Mouse (Mus musculus): Measurements from ENCODE around the gene Ugt1a10.
"Not testable (repeated sequence)": the region's sequence is repeated elsewhere in the genome, so short reads cannot be mapped to it uniquely, and the experiment has no call there.

Ugt1a10 gene

GRCm38 (mm10) chr1:88094270-88094676 lies 39.1 kb downstream of the Ugt1a10 start:
- not testable (repeated sequence) for DNase-seq (ENCODE audit: extremely low read depth, low read depth, low spot score)

- DNase-seq (ENCODE audit: extremely low read depth, low read depth, low spot score), result no peak
Measured at GRCm38 (mm10) chr1:88094941-88095492, 39.8 kb downstream of the Ugt1a10 start, which contains the start of gene Ugt1a7c. Gene Ugt1a7c (plus strand): TSS chr1:88095062.

DNA sequence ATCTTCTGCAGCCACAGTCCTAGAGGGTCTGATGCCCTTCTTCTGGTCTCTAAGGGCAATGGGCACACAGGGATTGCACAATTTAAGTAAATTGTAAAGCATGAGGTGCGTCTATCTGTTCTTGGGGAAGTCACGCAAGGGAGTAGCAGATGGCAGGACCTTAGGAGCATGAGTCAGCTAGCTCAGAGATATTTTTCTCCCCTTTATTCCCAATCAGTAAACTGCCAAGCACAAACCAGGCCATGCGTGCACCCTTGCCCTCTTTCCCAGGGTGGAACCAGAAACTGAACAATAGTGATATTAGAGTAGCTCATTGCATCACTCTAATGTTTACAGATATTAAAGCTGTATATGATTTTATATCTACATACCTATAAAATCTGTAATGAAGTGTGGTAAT lies 43.4 kb downstream of the Ugt1a10 start:
- DNase-seq (ENCODE audit: extremely low read depth, low read depth, low spot score), result not testable (repeated sequence)

GRCm38 (mm10) chr1:88099691-88100090 lies 44.5 kb downstream of the Ugt1a10 start:
- not testable (repeated sequence) for DNase-seq (ENCODE audit: extremely low read depth, low read depth, low spot score)

DNA sequence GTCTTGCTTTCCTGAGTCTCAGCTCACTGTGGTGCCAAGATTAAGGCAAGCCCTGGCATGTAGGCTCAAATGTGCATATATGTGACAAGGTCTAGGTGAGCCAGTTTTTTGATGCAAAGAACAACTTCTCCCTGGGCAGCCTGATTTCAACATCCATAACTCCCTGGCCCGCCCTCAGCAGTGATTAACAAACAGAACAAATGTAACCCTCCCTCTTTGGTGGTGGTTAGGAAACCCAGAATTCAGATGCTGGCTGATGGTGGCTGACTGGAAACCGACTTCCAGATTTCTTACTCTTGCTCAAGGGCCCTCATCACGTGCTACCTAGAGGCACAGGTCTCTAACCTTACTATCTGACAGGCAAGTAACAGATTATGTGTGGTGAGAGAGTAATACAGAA lies 47.8 kb downstream of the Ugt1a10 start, which contains the start of gene Ugt1a6b:
Ugt1a6b (plus strand) TSS at position 234 of the 400 bp plus-strand sequence.
- DNase-seq (ENCODE audit: extremely low read depth, low read depth, low spot score), result peak; percentile 74

DNA sequence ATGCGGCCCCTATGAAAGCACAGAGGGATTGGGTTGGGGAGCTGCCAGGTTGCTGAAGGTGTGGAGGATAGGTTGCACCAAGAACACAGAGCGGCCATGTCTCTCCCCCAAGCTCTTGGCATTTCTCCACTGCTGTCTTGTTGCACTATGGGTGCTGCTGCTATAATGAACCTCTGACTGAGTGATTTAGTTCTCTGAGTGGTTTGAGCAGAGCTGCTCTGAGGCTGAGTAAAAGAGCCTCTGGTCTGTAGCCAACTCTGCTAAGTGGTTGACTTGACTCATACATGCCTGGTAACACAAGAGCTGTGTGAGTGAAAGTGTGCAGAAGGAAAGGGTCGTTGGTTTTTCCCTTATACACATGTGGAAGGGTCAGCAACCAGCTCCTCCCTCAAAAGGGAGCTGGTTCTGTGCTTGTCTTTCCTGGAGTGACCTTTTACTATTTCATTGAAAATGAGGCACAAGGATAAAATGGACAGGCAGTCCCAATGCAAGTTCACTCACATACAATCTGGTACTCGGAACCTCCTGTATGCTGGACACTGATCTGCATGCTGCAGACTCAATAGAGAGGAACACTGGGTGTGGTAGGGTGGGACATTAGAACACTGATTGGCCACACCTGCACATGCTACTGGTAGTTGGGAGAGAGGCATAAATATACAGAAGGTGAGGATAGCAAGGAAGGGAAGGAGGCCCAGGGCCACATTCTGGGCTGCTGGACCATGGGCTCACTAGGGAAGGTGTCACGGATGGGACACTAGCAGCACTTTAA lies 48.7 kb downstream of the Ugt1a10 start:
- DNase-seq (ENCODE audit: extremely low read depth, low read depth, low spot score), result not testable (repeated sequence)

DNA sequence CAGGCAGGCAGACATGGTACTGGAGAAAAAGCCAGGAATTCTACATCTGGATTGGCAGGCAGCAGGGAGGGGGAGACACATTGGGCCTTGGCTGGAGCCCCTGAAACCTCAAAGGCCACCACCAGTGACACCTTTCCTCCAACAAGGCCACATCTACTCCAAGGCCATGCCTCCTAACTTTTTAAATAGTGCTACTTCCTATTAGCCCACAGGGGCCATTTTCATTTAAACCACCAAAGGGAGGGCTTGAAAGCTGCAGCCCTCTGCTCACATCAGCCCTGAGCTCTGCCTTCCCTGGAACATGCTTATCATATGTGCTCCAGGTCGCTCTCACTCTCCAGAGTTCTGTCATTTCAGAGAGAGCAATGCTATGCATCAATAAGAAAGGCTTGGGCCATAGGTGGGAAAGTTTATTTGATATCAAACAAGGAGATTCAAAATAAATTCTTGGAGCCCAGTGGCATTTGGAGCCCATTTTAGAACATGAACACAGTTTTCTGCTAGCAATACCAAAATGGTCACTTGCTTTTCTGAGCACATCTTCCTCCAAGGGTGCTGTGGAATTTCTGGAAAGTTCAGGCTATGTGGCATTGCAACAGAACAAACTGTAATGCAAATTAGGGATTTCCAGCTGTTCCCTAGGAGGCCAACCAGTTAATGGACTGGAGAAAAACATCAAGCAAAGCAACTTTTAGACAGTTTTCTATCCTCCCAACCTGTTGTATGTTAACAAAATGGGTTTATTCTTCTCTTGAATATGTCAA lies 49.7 kb downstream of the Ugt1a10 start:
- DNase-seq (ENCODE audit: extremely low read depth, low read depth, low spot score), result no peak

DNA sequence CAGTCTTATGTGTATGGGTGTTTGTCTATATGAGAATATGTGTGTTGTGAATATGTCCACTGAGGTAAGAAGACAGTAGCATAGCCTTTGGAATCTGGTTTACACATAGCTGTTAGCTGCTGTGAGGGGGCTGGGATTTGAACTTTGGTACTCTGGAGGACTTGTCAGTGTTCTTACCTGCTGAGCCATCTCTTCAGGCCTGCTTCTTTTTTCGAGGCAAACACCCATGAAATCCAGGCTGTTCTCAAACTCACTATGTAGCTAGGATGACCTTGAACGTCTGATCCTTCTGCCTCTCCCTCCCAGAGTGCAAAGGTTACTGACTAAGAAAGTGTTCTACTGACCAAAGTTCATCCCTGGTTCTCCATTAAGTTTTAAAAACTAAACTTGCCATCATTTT lies 50.5 kb downstream of the Ugt1a10 start:
- DNase-seq (ENCODE audit: extremely low read depth, low read depth, low spot score), result no peak

GRCm38 (mm10) chr1:88109027-88109557 lies 53.9 kb downstream of the Ugt1a10 start:
- DNase-seq (ENCODE audit: extremely low read depth, low read depth, low spot score), result not testable (repeated sequence)

GRCm38 (mm10) chr1:88109604-88110003 lies 54.4 kb downstream of the Ugt1a10 start:
- DNase-seq (ENCODE audit: extremely low read depth, low read depth, low spot score), result not testable (repeated sequence)

DNA sequence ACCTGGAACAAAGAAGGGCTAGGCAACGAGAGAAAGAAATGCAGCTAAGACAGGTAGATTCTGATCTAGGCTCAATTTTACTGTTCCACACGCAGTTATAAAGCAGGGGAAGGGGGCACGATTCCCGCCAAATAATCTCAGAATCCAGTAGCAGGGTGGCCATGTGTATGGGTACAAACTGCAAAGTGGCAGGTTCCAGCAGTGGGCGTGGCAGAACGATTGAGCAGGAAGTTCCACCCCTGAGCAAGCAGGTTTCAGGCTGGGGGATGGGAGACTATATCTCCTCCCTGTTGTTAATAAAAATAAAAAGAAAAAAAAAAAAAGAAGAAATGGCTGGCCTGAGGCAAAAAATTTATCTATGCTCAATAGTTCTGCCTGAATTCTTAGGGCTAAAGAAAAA lies 57.6 kb downstream of the Ugt1a10 start:
- DNase-seq (ENCODE audit: extremely low read depth, low read depth, low spot score), result not testable (repeated sequence)

DNA sequence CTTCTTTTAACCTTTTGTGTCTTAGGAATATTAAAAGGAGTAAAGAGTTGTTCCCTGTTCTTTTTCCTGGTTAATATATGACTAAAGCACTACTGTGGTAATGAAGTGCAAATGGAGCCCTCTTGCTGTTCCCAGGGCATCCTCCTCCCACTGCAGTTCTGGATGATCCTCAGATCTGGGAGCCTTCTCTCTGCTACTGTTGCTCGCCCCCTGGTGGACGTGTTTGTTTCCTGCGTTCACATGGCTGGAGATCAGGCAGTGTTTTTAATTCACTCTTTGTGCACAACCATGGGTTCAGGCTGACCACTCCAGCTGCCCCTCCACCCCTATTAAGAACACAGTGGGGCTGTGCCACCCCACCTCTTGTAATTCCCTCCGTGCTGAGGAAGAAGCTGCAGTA lies 65.4 kb downstream of the Ugt1a10 start:
- not testable (repeated sequence) for DNase-seq (ENCODE audit: extremely low read depth, low read depth, low spot score)

DNA sequence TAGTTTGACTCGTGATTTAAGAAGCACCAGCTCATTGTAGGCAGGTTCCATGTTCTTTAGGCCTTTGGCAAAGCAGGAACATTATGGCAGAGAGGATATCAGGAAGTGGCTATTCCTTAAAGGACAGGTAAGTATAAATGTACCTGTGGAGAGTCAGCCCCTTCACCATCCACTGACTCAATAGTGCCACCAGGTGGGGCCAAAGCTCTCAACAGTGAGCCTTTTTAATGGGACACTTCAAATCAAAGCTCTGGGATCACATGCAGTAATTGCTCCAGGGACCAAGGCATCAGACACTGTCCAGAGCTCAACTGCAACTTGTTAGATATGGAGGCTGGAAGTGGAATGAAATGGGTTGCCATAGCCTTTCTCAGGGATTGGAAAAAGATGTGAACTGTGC lies 66.3 kb downstream of the Ugt1a10 start:
- DNase-seq (ENCODE audit: extremely low read depth, low read depth, low spot score), result not testable (repeated sequence)

DNA sequence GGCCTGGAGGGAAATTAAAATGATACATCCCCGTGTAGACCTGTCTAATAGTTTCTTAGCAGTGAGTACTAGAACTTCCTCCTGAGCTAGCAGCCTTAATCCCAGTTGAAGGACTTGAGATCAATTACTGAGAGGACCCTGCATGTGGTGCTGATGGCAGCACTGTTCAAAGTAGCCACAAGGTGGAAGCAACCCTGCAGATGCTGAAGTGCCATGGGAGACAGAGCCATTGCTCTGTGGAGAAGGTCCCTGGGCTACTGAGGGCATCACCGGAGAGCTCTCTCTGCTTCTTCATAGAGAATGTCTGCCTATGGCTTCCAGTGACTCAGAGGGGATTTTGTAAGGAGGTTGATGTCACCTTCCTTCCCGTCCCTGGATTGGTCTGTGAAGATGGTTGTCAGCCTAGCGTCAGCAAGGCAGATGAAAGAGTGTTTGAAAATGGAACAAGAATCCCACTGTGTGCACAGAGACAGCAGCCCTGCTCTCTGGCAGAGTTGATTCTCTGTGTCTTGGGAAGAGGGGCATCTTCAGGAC lies 70.7 kb downstream of the Ugt1a10 start:
- DNase-seq (ENCODE audit: extremely low read depth, low read depth, low spot score), result not testable (repeated sequence)

DNA sequence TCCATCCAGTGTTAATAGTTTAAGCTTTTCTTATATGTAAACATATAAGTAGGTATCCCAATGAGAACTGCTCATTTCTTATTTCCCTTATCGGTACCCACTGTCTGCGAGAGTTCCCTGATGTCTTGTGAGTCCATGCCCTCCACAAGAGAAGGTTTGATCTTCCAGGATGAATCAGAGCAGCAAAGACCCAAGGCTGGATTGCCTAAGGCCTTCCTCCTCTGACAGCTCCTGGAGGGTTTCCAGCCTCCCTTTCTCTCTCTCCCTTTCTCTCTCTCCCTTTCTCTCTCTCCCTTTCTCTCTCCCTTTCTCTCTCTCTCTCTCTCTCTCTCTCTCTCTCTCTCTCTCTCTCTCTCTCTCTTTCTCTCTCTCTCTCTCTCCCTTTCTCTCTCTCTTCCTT lies 73.9 kb downstream of the Ugt1a10 start:
- DNase-seq (ENCODE audit: extremely low read depth, low read depth, low spot score), result not testable (repeated sequence)

- not testable (repeated sequence) for DNase-seq (ENCODE audit: extremely low read depth, low read depth, low spot score)
Measured at GRCm38 (mm10) chr1:88130223-88130622, 75.0 kb downstream of the Ugt1a10 start.

DNA sequence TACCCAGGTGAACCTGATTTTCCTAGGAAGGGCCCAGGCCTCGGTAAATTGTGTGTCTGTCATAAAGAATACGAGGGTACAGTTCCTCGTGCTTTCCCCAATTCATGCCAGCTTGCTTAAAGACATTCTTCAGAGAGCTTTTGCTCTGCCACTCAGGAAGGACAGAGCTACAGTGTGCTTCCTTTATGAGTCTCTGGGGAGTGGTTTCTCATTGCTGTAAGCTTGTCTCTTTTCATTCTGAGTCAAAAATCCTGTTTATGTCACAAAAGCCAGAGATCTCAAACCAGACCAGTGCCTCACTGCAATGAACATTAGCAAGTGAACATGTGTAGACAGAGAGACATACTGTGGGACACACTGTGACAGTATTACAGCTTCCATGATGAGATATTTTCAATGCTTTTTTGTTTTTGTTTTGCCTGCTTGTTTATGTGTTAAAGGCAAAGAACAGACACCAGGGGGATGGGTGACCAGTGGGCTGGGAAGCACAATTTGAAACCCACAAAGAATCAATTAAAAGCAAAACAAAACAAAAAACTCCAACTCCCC lies 78.8 kb downstream of the Ugt1a10 start:
- no peak for DNase-seq (ENCODE audit: extremely low read depth, low read depth, low spot score)

DNA sequence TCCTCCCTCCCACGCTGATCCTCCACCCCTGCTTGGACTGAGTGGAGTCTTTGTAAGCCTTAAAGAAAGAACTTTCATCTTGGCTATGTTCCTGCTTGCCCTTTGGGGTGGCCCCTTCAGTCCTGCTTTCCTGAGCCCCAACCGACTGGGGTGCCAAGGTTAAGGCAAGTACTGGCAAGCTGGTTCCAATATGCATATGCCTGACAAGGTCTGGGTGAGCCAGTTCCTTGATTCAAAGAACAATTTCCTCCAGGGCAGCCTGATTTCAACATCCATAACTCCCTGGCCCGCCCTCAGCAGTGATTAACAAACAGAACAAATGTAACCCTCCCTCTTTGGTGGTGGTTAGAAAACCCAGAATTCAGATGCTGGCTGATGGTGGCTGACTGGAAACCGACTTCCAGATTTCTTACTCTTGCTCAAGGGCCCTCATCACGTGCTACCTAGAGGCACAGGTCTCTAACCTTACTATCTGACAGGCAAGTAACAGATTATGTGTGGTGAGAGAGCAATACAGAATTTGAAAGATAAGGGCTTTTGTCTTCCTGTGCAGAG lies 79.3 kb downstream of the Ugt1a10 start, which contains the start of gene Ugt1a6a:
Ugt1a6a (plus strand) TSS at position 353 of the 555 bp plus-strand sequence.
- DNase-seq (ENCODE audit: extremely low read depth, low read depth, low spot score), result peak; percentile 93

DNA sequence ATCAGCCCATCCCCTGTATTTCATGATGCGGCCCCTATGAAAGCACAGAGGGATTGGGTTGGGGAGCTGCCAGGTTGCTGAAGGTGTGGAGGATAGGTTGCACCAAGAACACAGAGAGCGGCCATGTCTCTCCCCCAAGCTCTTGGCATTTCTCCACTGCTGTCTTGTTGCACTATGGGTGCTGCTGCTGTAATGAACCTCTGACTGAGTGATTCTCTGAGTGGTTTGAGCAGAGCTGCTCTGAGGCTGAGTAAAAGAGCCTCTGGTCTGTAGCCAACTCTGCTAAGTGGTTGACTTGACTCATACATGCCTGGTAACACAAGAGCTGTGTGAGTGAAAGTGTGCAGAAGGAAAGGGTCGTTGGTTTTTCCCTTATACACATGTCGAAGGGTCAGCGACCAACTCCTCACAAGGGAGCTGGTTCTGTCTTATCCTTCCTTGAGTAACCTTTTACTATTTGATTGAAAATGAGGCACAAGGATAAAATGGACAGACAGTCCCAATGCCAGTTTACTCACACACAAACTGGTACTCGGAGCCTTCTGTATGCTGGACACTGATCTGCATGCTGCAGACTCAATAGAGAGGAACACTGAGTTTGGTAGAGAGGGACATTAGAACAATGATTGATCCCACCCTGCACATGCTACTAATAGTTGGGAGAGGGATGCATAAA lies 80.2 kb downstream of the Ugt1a10 start:
- not testable (repeated sequence) for DNase-seq (ENCODE audit: extremely low read depth, low read depth, low spot score)

DNA sequence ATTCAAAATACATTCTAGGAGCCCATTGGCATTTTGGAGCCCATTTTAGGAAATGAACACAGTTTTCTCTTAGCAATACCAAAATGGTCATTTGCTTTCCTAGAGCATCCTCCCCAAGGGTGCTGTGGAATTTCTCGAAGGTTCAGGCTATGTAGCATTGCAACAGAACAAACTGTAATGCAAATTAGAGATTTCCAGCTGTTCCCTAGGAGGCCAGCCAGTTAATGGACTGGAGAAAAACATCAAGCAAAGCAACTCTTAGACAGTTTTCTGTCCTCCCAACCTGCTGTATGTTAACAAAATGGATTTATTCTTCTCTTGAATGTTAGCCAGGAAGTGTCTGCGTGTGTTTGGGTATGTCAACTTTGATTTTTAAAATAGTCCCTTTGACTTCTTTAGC lies 81.5 kb downstream of the Ugt1a10 start:
- no peak for DNase-seq (ENCODE audit: extremely low read depth, low read depth, low spot score)

Measured in fat pad, adult 2 months (tissue).